Mouse (Mus musculus): ENCODE measurements at regions not wholly inside any gene's neighbourhood (a gene's known extent, or its start where the extent isn't known, plus 50 kb on each side); places are given as distances from the start of the nearest gene placed in this dataset.
A peak's percentile ranks its signal among the peaks of the same experiment; 100 is the strongest.

DNA sequence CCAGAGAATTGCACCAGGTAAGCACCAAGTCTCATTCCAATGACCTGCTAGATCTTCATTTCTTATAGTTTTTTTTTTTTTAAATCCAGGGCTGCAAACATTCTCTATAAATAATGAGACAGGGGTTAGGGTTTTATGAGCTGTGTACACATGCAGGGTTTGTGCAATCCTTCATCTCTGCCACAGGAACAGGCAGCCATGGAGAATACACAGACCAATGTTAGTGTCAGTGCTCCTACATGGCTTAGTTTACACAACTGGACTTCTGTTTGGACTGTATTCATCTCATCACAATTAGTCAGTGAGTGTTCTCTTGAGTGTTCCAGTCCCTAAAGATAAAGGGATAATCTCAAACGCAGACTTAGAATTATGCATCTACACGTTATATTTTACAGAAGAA, 620.0 kb downstream of the Rnf144a start:
- no peak for ATAC-seq (ENCODE audit: insufficient number of reproducible peaks, low FRiP score, low TSS enrichment)

DNA sequence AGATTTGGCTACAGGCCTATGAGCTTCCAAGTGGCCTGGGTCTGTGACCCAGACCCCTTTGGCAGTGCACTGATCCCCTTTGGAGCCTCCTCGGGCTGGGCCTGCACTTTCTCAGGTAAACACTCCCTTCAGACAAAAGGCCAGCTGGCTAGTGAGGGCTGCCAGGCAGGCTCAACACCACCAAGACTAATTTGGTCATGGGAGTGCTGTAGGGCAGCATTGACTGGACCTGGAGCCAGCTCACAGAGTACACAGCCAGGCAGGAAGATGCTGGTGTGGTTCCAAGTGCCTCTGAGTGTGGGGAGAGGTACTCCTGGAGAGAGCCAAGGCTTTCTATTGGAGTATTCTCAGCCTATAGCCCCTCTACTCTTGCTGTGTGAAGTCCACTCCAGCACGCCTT, 620.5 kb downstream of the Rnf144a start:
- ATAC-seq (ENCODE audit: insufficient number of reproducible peaks, low FRiP score, low TSS enrichment): peak; percentile 91

DNA sequence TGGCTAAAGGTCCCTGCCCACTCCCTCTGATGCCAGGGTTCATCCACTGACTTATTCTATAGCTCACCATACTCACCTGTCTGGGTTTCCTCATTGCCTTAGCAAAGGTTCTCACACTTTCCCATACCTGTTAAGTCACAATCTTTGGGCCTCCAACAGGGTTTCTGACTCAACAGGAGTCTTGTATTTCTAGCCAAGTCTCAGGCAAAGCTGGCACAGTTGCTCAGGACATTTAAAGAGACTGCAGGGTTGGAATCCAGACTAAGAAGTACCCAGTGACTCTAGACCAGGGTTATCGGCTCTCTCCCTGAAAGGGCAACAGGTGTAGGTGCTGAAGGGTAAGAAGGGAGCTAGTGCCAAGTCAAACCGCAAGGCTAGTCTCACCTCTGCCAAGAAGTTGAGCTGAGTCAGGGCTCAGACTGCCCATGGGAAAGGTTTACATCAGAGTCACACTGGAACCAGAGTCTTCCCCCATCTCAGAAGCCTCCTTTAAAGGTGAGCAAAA, 622.4 kb downstream of the Rnf144a start:
- ATAC-seq (ENCODE audit: insufficient number of reproducible peaks, low FRiP score, low TSS enrichment): no peak

- no peak for ATAC-seq (ENCODE audit: insufficient number of reproducible peaks, low FRiP score, low TSS enrichment)
Measured at GRCm38 (mm10) chr12:25790956-25791355, 624.1 kb downstream of the Rnf144a start.

- peak; percentile 63 for ATAC-seq (ENCODE audit: insufficient number of reproducible peaks, low FRiP score, low TSS enrichment)
Measured at GRCm38 (mm10) chr12:25785646-25786606, 629.1 kb downstream of the Rnf144a start.

DNA sequence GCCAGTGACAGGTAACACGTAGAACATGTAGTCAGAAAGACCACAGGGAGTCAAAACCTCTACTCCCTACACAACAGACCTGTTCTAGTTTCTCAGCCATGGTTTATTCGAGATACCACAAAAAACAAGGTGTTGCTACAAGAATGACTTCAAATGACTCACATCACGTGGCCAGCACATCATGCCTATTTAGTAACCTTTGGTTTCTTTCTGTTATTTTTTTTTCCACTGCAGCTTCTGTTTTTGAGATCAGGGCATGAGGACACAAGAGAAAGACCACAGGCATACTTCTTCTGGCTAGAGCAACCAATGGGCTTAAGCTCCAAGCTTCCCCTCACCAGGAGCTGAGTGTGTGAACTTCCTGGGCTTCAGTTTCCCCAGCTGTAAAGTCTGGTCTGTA, 630.7 kb downstream of the Rnf144a start:
- no peak for ATAC-seq (ENCODE audit: insufficient number of reproducible peaks, low FRiP score, low TSS enrichment)

DNA sequence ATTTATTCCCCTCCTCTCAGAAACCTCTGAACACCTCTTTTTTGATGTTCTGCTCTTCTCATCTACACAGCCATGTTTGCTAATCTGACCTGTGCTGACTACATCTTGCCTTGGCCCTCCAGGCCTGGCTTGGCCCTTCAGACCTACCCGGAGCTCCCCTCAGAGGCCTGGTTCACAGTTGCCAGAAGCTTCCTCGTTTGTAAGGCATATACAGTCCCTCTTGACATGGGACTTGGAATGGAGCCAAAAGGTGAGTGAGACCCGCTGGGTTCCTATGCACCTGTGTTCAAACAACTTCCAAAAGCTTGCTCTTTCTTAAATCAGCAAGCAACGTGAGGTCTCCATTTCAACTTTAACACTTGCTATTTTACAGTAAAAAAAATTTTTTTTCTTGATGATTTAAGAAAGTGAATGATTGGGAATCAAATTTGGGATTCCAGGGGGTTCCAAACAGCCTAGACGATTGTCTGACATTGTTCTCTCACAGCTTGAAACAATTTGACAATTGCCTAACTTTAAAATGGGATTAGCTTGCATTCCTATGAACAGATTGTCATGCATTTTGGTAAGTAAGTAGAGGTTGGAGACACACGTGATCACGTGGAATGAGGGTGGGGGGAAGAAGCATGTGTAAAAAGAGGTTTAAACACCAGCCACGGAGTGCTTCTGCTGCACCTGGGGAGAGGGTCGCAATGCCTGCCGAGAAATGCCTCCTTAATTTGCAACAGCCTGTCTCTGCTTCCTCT, 631.9 kb downstream of the Rnf144a start:
- ATAC-seq (ENCODE audit: insufficient number of reproducible peaks, low FRiP score, low TSS enrichment): no peak

- ATAC-seq (ENCODE audit: insufficient number of reproducible peaks, low FRiP score, low TSS enrichment): no peak
Measured at GRCm38 (mm10) chr12:25771856-25772255, 643.2 kb downstream of the Rnf144a start.

DNA sequence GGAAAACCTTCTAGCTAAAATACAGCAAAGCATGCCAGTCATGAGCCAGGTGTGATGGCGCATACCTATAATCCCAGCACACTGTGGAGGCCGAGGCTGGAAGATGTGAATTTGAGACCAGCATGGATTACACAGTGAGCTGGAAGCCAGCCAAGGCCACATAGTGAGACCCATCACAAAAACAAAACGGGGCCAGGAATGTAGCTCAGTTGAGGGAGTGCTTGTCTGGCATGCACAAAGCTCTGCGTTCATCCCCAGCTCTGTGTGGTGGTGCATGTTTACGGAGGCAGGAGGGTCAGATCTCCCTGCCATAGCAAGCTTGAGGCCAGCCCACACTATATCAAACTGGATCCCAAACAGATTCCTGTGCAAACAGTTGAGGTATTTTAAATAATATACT, 646.4 kb downstream of the Rnf144a start:
- ATAC-seq (ENCODE audit: insufficient number of reproducible peaks, low FRiP score, low TSS enrichment): no peak

GRCm38 (mm10) chr12:25763061-25763460, 652.0 kb downstream of the Rnf144a start:
- no peak for ATAC-seq (ENCODE audit: insufficient number of reproducible peaks, low FRiP score, low TSS enrichment)

DNA sequence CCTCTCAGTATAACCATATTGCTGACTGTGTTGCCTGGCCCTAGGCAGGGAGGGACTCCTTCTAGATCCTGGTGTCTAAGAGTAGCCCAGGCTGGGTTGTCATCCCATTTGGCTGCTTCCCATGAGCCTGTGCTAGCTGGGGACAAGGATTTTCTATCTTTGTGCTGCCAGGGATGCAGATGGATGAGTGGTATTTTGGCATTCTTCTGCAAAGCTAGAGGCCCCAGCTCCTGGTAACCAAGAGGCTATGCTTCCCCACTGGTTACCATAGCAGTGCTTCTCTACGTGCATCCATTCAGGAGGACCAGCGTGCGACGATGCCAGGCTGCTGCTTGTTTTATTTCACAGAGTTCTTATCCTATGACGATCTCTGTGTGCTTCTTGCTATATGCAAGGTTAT, 658.0 kb downstream of the Rnf144a start:
- peak; percentile 61 for ATAC-seq (ENCODE audit: insufficient number of reproducible peaks, low FRiP score, low TSS enrichment)

DNA sequence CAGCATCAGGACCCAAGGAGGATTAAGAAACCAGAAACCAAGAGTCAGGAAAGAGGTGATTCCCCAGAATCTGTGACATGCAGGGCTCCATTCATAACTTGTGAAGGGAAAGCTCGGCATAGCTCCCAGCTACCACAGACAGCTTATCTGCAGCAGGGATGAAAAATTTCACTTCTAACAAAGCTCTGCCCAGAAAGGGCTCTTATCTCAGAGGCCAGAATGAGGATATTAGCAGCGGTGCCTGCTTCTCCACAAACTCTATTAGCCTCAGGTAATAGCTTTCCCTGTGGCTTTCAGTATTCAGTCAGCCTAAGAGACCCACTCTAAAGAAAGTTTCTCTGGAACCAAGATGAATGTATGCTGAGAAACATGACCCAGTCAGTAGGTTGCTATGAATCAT, 636.9 kb upstream of the Id2 start:
- ATAC-seq (ENCODE audit: insufficient number of reproducible peaks, low FRiP score, low TSS enrichment): no peak

GRCm38 (mm10) chr12:25725774-25726173, 628.8 kb upstream of the Id2 start:
- ATAC-seq (ENCODE audit: insufficient number of reproducible peaks, low FRiP score, low TSS enrichment): no peak

DNA sequence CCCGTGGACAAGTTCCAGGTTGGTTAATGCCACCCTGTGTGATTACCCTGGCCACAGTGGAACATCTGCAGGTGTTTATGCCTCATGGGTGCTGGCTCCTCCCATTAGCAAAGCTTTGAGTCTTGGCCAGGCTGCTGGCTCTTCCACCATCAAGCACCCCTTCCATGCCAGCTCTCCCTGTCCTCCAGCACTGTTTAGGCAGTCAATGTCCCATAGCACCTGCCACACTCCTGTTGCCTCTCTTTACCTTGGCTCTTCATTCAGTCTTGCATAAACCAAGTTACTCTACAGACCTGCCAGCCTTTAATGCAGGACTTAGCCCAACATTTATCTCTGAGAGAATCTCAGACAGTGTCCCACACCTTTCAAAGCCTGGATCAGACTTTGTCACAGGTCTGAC, 614.2 kb upstream of the Id2 start:
- ATAC-seq (ENCODE audit: insufficient number of reproducible peaks, low FRiP score, low TSS enrichment): no peak

- ATAC-seq (ENCODE audit: insufficient number of reproducible peaks, low FRiP score, low TSS enrichment): no peak
Measured at GRCm38 (mm10) chr12:25703023-25703400, 606.1 kb upstream of the Id2 start.

DNA sequence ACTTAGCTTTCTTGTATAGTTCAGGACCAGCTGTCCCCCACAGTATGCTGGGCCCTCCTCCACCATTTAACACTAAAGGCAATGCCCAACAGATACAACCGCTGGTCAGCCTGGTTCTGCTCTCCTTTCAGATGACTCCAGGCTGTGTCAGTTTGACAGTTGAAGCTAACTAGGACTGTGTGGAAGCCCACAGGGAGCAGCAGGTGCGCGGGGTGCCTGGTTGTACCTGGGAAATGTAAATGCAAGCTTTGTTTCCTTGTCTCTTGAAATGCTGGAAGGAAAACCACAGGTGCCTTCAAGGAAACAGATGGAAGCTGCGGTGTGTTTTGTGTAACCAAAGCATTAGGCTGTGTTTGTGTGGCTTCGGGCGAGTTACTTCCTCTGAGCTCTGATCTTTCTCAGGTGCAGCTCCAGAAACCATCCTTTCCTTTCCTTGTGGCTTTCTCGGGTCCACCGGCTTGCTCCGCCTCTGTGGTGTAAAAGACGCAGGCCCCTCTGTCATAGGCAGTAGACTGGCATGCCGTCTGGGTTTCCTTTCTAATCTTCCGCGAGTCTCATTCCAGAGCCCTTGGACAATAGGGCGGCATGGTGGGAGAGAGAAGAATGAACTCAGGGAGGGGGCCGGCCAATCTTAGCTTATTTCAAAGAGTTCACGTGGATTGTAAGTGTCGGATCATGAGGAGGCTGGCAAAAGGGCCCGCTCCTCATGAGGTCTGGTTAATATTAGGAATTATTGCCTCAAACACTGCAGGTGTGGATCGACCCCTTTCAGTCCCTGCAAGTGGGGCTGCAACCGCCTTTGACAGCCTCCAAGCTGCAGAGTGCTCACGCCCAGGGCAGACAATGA, 605.5 kb upstream of the Id2 start:
- ATAC-seq (ENCODE audit: insufficient number of reproducible peaks, low FRiP score, low TSS enrichment): peak; percentile 20; the same call in 1 of the 2 replicates

DNA sequence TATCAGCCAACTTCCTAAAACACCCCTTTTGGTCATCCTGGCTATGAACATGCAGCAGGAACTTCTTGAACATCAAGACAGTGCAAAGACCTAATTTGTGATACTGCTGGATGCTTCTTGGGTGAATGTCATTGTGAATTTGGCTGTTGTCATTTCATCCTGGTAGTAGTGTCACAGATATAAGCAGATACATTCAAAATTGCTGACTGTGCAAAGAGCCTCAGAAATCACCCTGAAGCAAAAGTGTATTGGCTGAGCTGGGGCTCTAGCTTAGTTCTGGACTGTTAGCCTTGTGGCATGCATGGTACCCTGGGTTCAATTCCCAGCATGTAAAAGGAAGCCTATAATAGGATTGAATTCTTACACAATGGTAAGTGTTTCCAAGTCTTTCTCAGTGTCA, 590.1 kb upstream of the Id2 start:
- ATAC-seq (ENCODE audit: insufficient number of reproducible peaks, low FRiP score, low TSS enrichment): no peak

- no peak for ATAC-seq (ENCODE audit: insufficient number of reproducible peaks, low FRiP score, low TSS enrichment)
Measured at GRCm38 (mm10) chr12:25676631-25677030, 579.7 kb upstream of the Id2 start.

DNA sequence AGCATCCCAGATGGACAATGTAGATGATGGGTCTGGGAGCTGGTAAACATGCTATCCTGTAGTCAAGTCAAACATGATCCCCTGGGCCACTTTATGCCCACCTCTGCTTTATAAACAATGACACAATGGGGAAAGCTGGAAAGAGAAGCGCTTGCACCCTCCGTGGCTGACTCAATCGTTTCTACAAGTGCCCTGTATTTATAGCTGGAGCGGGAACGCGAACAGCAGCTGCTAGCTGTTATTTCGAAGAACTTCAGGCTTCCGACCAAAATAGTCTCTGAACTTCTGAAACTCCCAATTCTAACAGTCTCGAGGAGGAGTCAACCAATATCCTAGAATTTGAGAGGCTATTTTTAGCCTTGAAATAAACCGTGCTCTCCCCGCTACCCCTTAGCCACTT, 571.4 kb upstream of the Id2 start:
- no peak for ATAC-seq (ENCODE audit: insufficient number of reproducible peaks, low FRiP score, low TSS enrichment)

DNA sequence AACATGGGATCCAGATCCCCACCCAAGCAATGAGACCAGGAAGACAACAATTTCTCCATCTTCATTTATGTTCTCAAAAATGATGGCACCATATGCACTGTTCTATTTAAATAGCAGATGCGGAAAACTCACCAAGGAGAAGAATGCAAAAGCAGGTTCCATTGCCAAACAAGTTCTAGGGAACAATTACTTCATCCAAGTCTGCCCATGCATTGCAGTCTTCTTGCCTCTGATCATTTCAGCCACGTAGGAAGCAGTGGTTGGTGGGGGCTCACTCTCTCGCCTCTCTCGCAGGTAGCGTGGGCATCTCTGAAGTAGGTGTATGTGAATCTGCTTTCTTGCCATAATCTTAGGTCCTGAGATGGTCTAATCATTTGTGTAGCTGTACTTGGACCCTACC, 557.5 kb upstream of the Id2 start:
- no peak for ATAC-seq (ENCODE audit: insufficient number of reproducible peaks, low FRiP score, low TSS enrichment)

Measured in cerebellum, adult (tissue).